Mouse (Mus musculus): ENCODE results near the gene Rnf133. TPM values are rescaled to one million over a fixed set of nuclear protein-coding genes. Genes with fewer than 3 reads are reported as not detected.

Gene Rnf133
- total RNA-seq (2023): not detected

DNA sequence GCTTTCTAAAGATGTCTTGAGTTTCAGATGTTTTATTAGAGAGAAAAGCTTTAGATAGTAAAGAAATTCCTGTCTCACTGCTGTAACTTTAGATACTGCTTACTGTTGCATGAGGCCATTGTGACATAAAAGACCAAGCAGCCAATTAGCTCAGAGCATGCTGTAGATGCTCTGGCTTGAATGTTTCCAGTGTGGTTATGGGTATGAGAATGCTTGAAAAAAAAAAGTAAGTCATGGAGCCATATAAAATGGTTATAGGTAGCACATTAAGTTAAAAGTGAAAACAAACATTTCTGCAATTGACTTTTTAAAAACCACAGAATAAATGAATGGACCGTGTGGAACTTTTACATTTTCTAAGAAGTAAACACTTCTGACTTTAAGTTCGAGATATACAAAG lies at the start of gene Rnf133:
Gene Rnf133, minus strand, starts transcription at position 101 of the 400 bp plus-strand sequence.

DNA sequence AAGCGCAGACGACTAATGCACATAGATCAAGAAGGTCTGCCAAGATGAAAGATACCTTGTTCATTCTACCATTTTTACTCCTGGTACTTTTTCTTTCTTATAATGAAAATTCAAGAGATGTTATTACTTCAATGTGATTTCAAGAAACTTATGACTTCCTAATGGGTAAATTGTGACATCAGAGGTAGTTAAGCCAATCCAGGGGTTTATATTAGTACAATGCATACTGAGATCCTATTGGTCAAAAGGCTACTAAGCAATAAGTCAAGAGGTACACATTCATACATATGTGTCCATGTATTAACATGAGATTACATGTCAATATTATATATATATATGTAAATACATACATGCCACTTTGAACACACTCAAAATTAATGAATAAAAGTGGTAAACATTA lies 4.9 kb upstream of the Rnf133 start, which contains the start of gene Rnf148:
Gene Rnf148, minus strand, starts transcription at position 101 of the 400 bp plus-strand sequence.

Other genes with a start within 250 kb of the Rnf133 start
- gene Rnf148, start 4.8 kb upstream of the Rnf133 start, total RNA-seq (2023): not detected
- 0.47 TPM for gene Cadps2, start 189.1 kb upstream of the Rnf133 start, total RNA-seq (2023)